Comparison of ENCODE assay signal across 14 mouse cellular contexts in genomic region chr19:7157734-7158133, GRCm38 (mm10). TPM values are rescaled to one million over a fixed set of nuclear protein-coding genes. Genes with fewer than 3 reads are reported as not detected.
DNase-seq lines count a peak whose midpoint lies in the region; ATAC-seq lines count a peak whose summit lies in the region.
"Had no signal": no experiment of that assay in that cellular context is flagged by ENCODE, and none has a peak within 500 bp of the region (broad histone marks: within the 10 kb centered on the region; RNA-seq: fewer than 3 reads in every experiment).

No protein-coding gene starts in this region.

- H3K4me1 ChIP-seq in heart, embryonic 15.5 days (replicated peaks): peaks cover 38% of the 10 kb centered on the region
- peaks cover 49% of the 10 kb centered on the region for H3K4me1 ChIP-seq in heart, embryonic 10.5 days
- H3K4me1 ChIP-seq in embryonic facial prominence, embryonic 10.5 days: peaks cover 83% of the 10 kb centered on the region
- H3K4me1 ChIP-seq in hindbrain, embryonic 13.5 days (replicated peaks): peaks cover 68% of the 10 kb centered on the region
- H3K4me1 ChIP-seq in neural tube, embryonic 12.5 days: peaks cover 53% of the 10 kb centered on the region
- H3K4me1 ChIP-seq in intestine, embryonic 16.5 days (ENCODE audit: control insufficient read depth, insufficient read depth, low read length): peaks cover 20% of the 10 kb centered on the region

- no peak for DNase-seq in heart, embryonic 10.5 days (ENCODE audit: low spot score)
- DNase-seq in embryonic facial prominence, embryonic 10.5 days (ENCODE audit: low spot score): no peak
- DNase-seq in cerebellum, adult 11-12 months: no peak
- DNase-seq in T-cell, adult 2 months (ENCODE audit: low spot score): no peak
- DNase-seq: adrenal gland, postnatal 14 days; B cell, adult 2 months; cerebellum, adult 9-10 months had no signal

- H3K36me3 ChIP-seq in heart, embryonic 15.5 days: no peaks in the 10 kb centered on the region
- no peaks in the 10 kb centered on the region for H3K36me3 ChIP-seq in heart, embryonic 10.5 days
- no peaks in the 10 kb centered on the region for H3K36me3 ChIP-seq in embryonic facial prominence, embryonic 10.5 days (replicated peaks)
- no peaks in the 10 kb centered on the region for H3K36me3 ChIP-seq in hindbrain, embryonic 13.5 days
- no peaks in the 10 kb centered on the region for H3K36me3 ChIP-seq in neural tube, embryonic 12.5 days
- no peaks in the 10 kb centered on the region for H3K36me3 ChIP-seq in intestine, embryonic 16.5 days (ENCODE audit: control insufficient read depth, insufficient read depth, low read length)

- WGBS in heart, embryonic 15.5 days: 28% methylated on average over 14 of the region's 14 CpGs
- WGBS in heart, embryonic 10.5 days: 47% methylated on average over 14 of the region's 14 CpGs
- WGBS in embryonic facial prominence, embryonic 10.5 days: 34% methylated on average over 14 of the region's 14 CpGs
- 8% methylated on average over 14 of the region's 14 CpGs for WGBS in hindbrain, embryonic 13.5 days
- 16% methylated on average over 14 of the region's 14 CpGs for WGBS in neural tube, embryonic 12.5 days
- whole genome bisulfite sequencing in intestine, embryonic 16.5 days: 43% methylated on average over 14 of the region's 14 CpGs

- H3K9ac ChIP-seq in heart, embryonic 15.5 days: peak overlapping the region; percentile 35; the same call in 1 of the 2 replicates
- H3K9ac ChIP-seq in hindbrain, embryonic 13.5 days: peak overlapping the region; percentile 59; the same call in 1 of the 2 replicates
- 0 out of 2 replicates have a peak overlapping the region, but pooled peaks have one; percentile 43 for H3K9ac ChIP-seq in neural tube, embryonic 12.5 days
- H3K9ac ChIP-seq in intestine, embryonic 16.5 days (ENCODE audit: low read depth, low read length): no peak overlapping the region

- no peak overlapping the region for H3K4me2 ChIP-seq in heart, embryonic 15.5 days
- H3K4me2 ChIP-seq in hindbrain, embryonic 13.5 days: peak overlapping the region; percentile 26; the same call in 1 of the 2 replicates
- H3K4me2 ChIP-seq in neural tube, embryonic 12.5 days (replicated peaks): peak overlapping the region; percentile 33
- H3K4me2 ChIP-seq in intestine, embryonic 16.5 days (ENCODE audit: low read depth, low read length): no peak overlapping the region
- H3K4me2 ChIP-seq: liver, embryonic 11.5 days had no signal

- ATAC-seq in heart, embryonic 15.5 days (replicated peaks; ENCODE audit: insufficient number of reproducible peaks, insufficient read depth, low FRiP score, low read depth): no peak; the same call in 1 of the 2 replicates
- ATAC-seq in hindbrain, embryonic 13.5 days (ENCODE audit: low FRiP score): no peak
- no peak for ATAC-seq in neural tube, embryonic 12.5 days (ENCODE audit: low FRiP score, low read depth)
- no peak for ATAC-seq in intestine, embryonic 16.5 days
- ATAC-seq: inflammation-experienced regulatory T-cells, adult 6 months had no signal

- no peak overlapping the region for H3K27ac ChIP-seq in heart, embryonic 15.5 days
- no peak overlapping the region for H3K27ac ChIP-seq in heart, embryonic 10.5 days
- peak overlapping the region; percentile 48 for H3K27ac ChIP-seq in embryonic facial prominence, embryonic 10.5 days (replicated peaks)
- H3K27ac ChIP-seq in hindbrain, embryonic 13.5 days: peak overlapping the region; percentile 73
- peak overlapping the region; percentile 32; the same call in 1 of the 2 replicates for H3K27ac ChIP-seq in neural tube, embryonic 12.5 days
- no peak overlapping the region for H3K27ac ChIP-seq in intestine, embryonic 16.5 days (ENCODE audit: low read length)
- H3K27ac ChIP-seq: macrophage had no signal

- H3K4me3 ChIP-seq in heart, embryonic 15.5 days: no peak overlapping the region
- no peak overlapping the region for H3K4me3 ChIP-seq in heart, embryonic 10.5 days
- H3K4me3 ChIP-seq in embryonic facial prominence, embryonic 10.5 days: no peak overlapping the region
- no peak overlapping the region for H3K4me3 ChIP-seq in hindbrain, embryonic 13.5 days
- no peak overlapping the region for H3K4me3 ChIP-seq in neural tube, embryonic 12.5 days
- no peak overlapping the region for H3K4me3 ChIP-seq in intestine, embryonic 16.5 days (ENCODE audit: low read length)

- no peaks in the 10 kb centered on the region for H3K9me3 ChIP-seq in heart, embryonic 15.5 days (replicated peaks)
- no peaks in the 10 kb centered on the region for H3K9me3 ChIP-seq in heart, embryonic 10.5 days
- no peaks in the 10 kb centered on the region for H3K9me3 ChIP-seq in embryonic facial prominence, embryonic 10.5 days
- H3K9me3 ChIP-seq in hindbrain, embryonic 13.5 days: no peaks in the 10 kb centered on the region
- no peaks in the 10 kb centered on the region for H3K9me3 ChIP-seq in neural tube, embryonic 12.5 days
- H3K9me3 ChIP-seq in intestine, embryonic 16.5 days (ENCODE audit: control insufficient read depth, low read length): no peaks in the 10 kb centered on the region

- peaks cover 14% of the 10 kb centered on the region for H3K27me3 ChIP-seq in heart, embryonic 15.5 days
- H3K27me3 ChIP-seq in heart, embryonic 10.5 days (ENCODE audit: insufficient read depth, poor library complexity, severe bottlenecking): peaks cover 90% of the 10 kb centered on the region
- peaks cover 95% of the 10 kb centered on the region for H3K27me3 ChIP-seq in embryonic facial prominence, embryonic 10.5 days (replicated peaks; ENCODE audit: low read depth, poor library complexity, severe bottlenecking)
- H3K27me3 ChIP-seq in hindbrain, embryonic 13.5 days: peaks cover 38% of the 10 kb centered on the region
- peaks cover 49% of the 10 kb centered on the region for H3K27me3 ChIP-seq in neural tube, embryonic 12.5 days (replicated peaks)
- H3K27me3 ChIP-seq in intestine, embryonic 16.5 days (replicated peaks; ENCODE audit: control insufficient read depth, insufficient read depth, low read length): 0 out of 2 replicates have a peak, but pooled peaks cover 2% of the 10 kb centered on the region

RNA-seq across cellular contexts. Expression of gene Otub1, which starts 48.4 kb away (rescaled TPM):
- 122 and 135 TPM in 2 replicates for polyA plus RNA-seq in heart, embryonic 15.5 days (2015; fragmentation: Nextera tagmentation; extraction: Ambion mirVana)
- polyA plus RNA-seq in heart, embryonic 10.5 days (2016; fragmentation: Nextera tagmentation; extraction: Ambion mirVana): 198 and 212 TPM in 2 replicates
- 275 and 276 TPM in 2 replicates for polyA plus RNA-seq in embryonic facial prominence, embryonic 10.5 days (2016; fragmentation: Nextera tagmentation; extraction: Ambion mirVana)
- 233 and 250 TPM in 2 replicates for polyA plus RNA-seq in hindbrain, embryonic 13.5 days (2015; fragmentation: Nextera tagmentation; extraction: Ambion mirVana)
- polyA plus RNA-seq in neural tube, embryonic 12.5 days (2016; fragmentation: Nextera tagmentation; extraction: Ambion mirVana): 244 and 249 TPM in 2 replicates
- polyA plus RNA-seq in intestine, embryonic 16.5 days (2015; fragmentation: Nextera tagmentation; extraction: Ambion mirVana): 162 and 166 TPM in 2 replicates

RNA-seq across cellular contexts. Expression of gene Flrt1, which starts 52.2 kb away (rescaled TPM):
- polyA plus RNA-seq in heart, embryonic 15.5 days (2015; fragmentation: Nextera tagmentation; extraction: Ambion mirVana): 1.3 and 2.5 TPM in 2 replicates
- polyA plus RNA-seq in heart, embryonic 10.5 days (2016; fragmentation: Nextera tagmentation; extraction: Ambion mirVana): 0.53 and 1.0 TPM in 2 replicates
- polyA plus RNA-seq in embryonic facial prominence, embryonic 10.5 days (2016; fragmentation: Nextera tagmentation; extraction: Ambion mirVana): 2.5 and 2.9 TPM in 2 replicates
- 7.1 and 8.1 TPM in 2 replicates for polyA plus RNA-seq in hindbrain, embryonic 13.5 days (2015; fragmentation: Nextera tagmentation; extraction: Ambion mirVana)
- polyA plus RNA-seq in neural tube, embryonic 12.5 days (2016; fragmentation: Nextera tagmentation; extraction: Ambion mirVana): 7.0 and 9.9 TPM in 2 replicates
- 1.6 and 1.9 TPM in 2 replicates for polyA plus RNA-seq in intestine, embryonic 16.5 days (2015; fragmentation: Nextera tagmentation; extraction: Ambion mirVana)
- polyA plus RNA-seq: macrophage had no signal

RNA-seq across cellular contexts. Expression of gene Cox8a, which starts 59.7 kb away (rescaled TPM):
- 1,507 and 2,028 TPM in 2 replicates for polyA plus RNA-seq in heart, embryonic 15.5 days (2015; fragmentation: Nextera tagmentation; extraction: Ambion mirVana)
- 1,294 and 1,907 TPM in 2 replicates for polyA plus RNA-seq in heart, embryonic 10.5 days (2016; fragmentation: Nextera tagmentation; extraction: Ambion mirVana)
- polyA plus RNA-seq in embryonic facial prominence, embryonic 10.5 days (2016; fragmentation: Nextera tagmentation; extraction: Ambion mirVana): 867 and 877 TPM in 2 replicates
- polyA plus RNA-seq in hindbrain, embryonic 13.5 days (2015; fragmentation: Nextera tagmentation; extraction: Ambion mirVana): 881 and 924 TPM in 2 replicates
- 822 and 941 TPM in 2 replicates for polyA plus RNA-seq in neural tube, embryonic 12.5 days (2016; fragmentation: Nextera tagmentation; extraction: Ambion mirVana)
- 1,467 and 1,508 TPM in 2 replicates for polyA plus RNA-seq in intestine, embryonic 16.5 days (2015; fragmentation: Nextera tagmentation; extraction: Ambion mirVana)

Comparison
In these comparisons a context has a peak if more than half of its experiments do, and no peak if none do; other contexts are left out.
1. H3K27ac ChIP-seq: peak in embryonic facial prominence, embryonic 10.5 days (single experiment), hindbrain, embryonic 13.5 days (single experiment) and neural tube, embryonic 12.5 days (single experiment); none in heart, embryonic 15.5 days (single experiment), heart, embryonic 10.5 days (single experiment) and intestine, embryonic 16.5 days (single experiment).
2. H3K4me2 ChIP-seq: peak in hindbrain, embryonic 13.5 days (single experiment) and neural tube, embryonic 12.5 days (single experiment); none in heart, embryonic 15.5 days (single experiment) and intestine, embryonic 16.5 days (single experiment).